Mouse (Mus musculus) liver, embryonic 14.5 days (tissue): ENCODE measurements around the gene Psmb3. TPM values are rescaled to one million over a fixed set of nuclear protein-coding genes. Genes with fewer than 3 reads are reported as not detected.

Source experiments
- ATAC-seq: fragments of 200-750 bp; cut with Nextera tagmentation; 2 replicates; pipeline ENCODE4 v1.8.0; 2017; ENCODE audit warnings: moderate number of reproducible peaks, mild to moderate bottlenecking, moderate library complexity; ENCODE audit not compliant: insufficient read depth
- DNase-seq, 3 experiments: peaks; one replicate each; pipeline ENCODE4 v3.0.0-alpha.2; 2012 to 2013; ENCODE audit warnings: low read depth in 3 of 3, low spot score in 3 of 3
- H3K27ac ChIP-seq: fragments of 300-500 bp; sonication (generic); 2 replicates; pipeline ENCODE4 v1.5.1; 2014; ENCODE audit warnings: moderate library complexity, mild to moderate bottlenecking, control low read depth, inconsistent platforms
- H3K27me3 ChIP-seq: fragments of 300-500 bp; sonication (generic); 2 replicates; pipeline ENCODE4 v1.6.1; 2014; ENCODE audit warnings: mild to moderate bottlenecking, low read length, moderate library complexity; ENCODE audit not compliant: control insufficient read depth, insufficient read depth
- H3K36me3 ChIP-seq: fragments of 300-500 bp; sonication (generic); replicated peaks from 2 replicates; pipeline ENCODE4 v1.6.1; 2014; ENCODE audit warnings: low read depth; ENCODE audit not compliant: control insufficient read depth, insufficient read depth
- H3K4me1 ChIP-seq, 2 experiments: fragments of 200-500 bp in 1 of 2; fragments of 300-500 bp in 1 of 2; sonication (generic) in 1 of 2; replicated peaks; 2 replicates each; pipeline ENCODE4 v1.6.1; 2012 to 2014; ENCODE audit warnings: antibody characterized with exemption in 1 of 2, inconsistent platforms in 1 of 2, low read length in 1 of 2; ENCODE audit not compliant: control insufficient read depth in 2 of 2, insufficient read depth in 2 of 2
- H3K4me2 ChIP-seq: fragments of 300-500 bp; sonication (generic); 2 replicates; pipeline ENCODE4 v1.6.1; 2014; ENCODE audit warnings: low read depth, mild to moderate bottlenecking, control low read depth, moderate library complexity
- H3K4me3 ChIP-seq, 2 experiments: fragments of 200-500 bp in 1 of 2; fragments of 300-500 bp in 1 of 2; sonication (generic) in 1 of 2; 2 replicates each; pipeline ENCODE4 v1.5.1; 2012 to 2014; ENCODE audit warnings: low read depth in 2 of 2, low read length in 2 of 2, mild to moderate bottlenecking in 2 of 2, control low read depth in 1 of 2, inconsistent platforms in 1 of 2, moderate library complexity in 1 of 2; ENCODE audit not compliant: insufficient read depth in 1 of 2
- H3K9ac ChIP-seq: fragments of 300-500 bp; sonication (generic); replicated peaks from 2 replicates; pipeline ENCODE4 v1.6.1; 2014; ENCODE audit warnings: mild to moderate bottlenecking, control low read depth, moderate library complexity
- H3K9me3 ChIP-seq: fragments of 300-500 bp; sonication (generic); 2 replicates; pipeline ENCODE4 v1.6.1; 2016; ENCODE audit warnings: low read length, mixed read lengths; ENCODE audit not compliant: control insufficient read depth
- CTCF ChIP-seq: IDR thresholded peaks from 2 replicates; pipeline ENCODE4 v1.5.1; 2016; ENCODE audit warnings: antibody characterized with exemption, low read depth, control low read depth
- EP300 ChIP-seq: IDR thresholded peaks from 2 replicates; pipeline ENCODE4 v1.6.1; 2016; ENCODE audit warnings: antibody characterized with exemption, low read depth
- WGBS: fragments of 180-500 bp; shearing (Covaris S2); extraction: QIAGEN DNeasy Blood & Tissue Kit; methylation state at CpG from one replicate; pipeline ENCODE4 v1.1.7; 2014; ENCODE audit not compliant: insufficient replicate concordance; 5-methylcytosine and 5-hydroxymethylcytosine counted together
- polyA plus RNA-seq, 2 experiments: library from polyadenylated mRNA; depleted of rRNA in 1 of 2; stranded (reverse) in 1 of 2; unstranded in 1 of 2; fragments of >200 nt; fragmentation: Nextera tagmentation in 1 of 2; extraction: Ambion mirVana in 1 of 2; gene quantifications; 2 replicates each; pipeline versions ENCODE4 v1.2.1 to v1.2.3; 2012 to 2014

Psmb3 gene
- polyA plus RNA-seq, 2 experiments, result 197 to 330 TPM

- Histone ChIP-seq H3K27me3 (peaks cover 44% of the 10 kb centered on the region), H3K9me3 (no peaks in the 10 kb centered on the region), H3K4me1 (peaks cover under 1 to 13% of the 10 kb centered on the region in 2 experiments; a peak in 2 of 4 replicates), H3K36me3 (no peaks in the 10 kb centered on the region), H3K4me3 (peak overlapping the region; percentile 49 to 57), H3K27ac (no peak overlapping the region), H3K4me2 (peak overlapping the region; percentile 76), H3K9ac (peak overlapping the region; percentile 36; the same call in 1 of the 2 replicates)
- DNase-seq, result no peak
- under 1% methylated on average over 63 of the region's 63 CpGs for WGBS
- TF ChIP-seq EP300 (no peak), CTCF (peak; percentile 29)
- no peak for ATAC-seq
These were observed 4.2 kb upstream of the Psmb3 start for GRCm38 (mm10) chr11:97698741-97699611.

DNA sequence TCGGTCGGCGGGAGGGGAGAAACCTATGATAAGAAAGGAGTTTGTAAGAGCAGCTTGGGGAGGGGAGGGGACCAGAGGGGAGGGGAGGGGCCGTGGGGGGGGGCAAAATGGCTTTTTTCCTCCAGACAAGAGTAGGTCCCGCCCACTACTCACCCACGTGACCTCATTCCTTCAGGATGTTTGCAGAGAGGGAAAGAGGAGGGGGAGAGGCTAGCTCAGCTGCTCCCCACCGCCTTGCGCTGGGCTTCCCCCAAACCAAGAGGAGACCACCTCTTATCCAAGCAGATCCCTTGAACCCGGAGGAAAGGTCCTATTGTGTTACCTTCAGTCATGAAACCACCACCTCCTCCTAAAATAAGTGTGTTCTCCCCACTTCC is 3.6 kb upstream of the Psmb3 start:
- peaks cover 3 to 18% of the 10 kb centered on the region in 2 experiments; a peak in 2 of 4 replicates for H3K4me1 ChIP-seq
- TF ChIP-seq EP300, result no peak
- TF ChIP-seq CTCF, result no peak
- H3K4me3 ChIP-seq, result peak overlapping the region; percentile 49 to 57
- peak overlapping the region; percentile 76 for H3K4me2 ChIP-seq
- DNase-seq, result no peak
- ATAC-seq, result no peak
- 0% methylated on average over 9 of the region's 9 CpGs for WGBS
- peaks cover 44% of the 10 kb centered on the region for H3K27me3 ChIP-seq
- no peaks in the 10 kb centered on the region for H3K36me3 ChIP-seq
- no peak overlapping the region for H3K9ac ChIP-seq
- no peak overlapping the region for H3K27ac ChIP-seq
- H3K9me3 ChIP-seq, result no peaks in the 10 kb centered on the region

GRCm38 (mm10) chr11:97700003-97700745 is 3.0 kb upstream of the Psmb3 start, which contains the start of gene Pcgf2:
Gene Pcgf2 (minus strand): TSS chr11:97700497.
- H3K4me2 ChIP-seq, result peak within 1 kb of the TSS; percentile 76
- H3K36me3 ChIP-seq, result no peaks in the 10 kb centered on the region
- H3K27ac ChIP-seq, result no peak within 1 kb of the TSS
- peak within 1 kb of the TSS; percentile 49 to 57 for H3K4me3 ChIP-seq
- no peak for DNase-seq
- WGBS, result under 1% methylated on average over 76 of the region's 85 CpGs
- H3K9ac ChIP-seq, result no peak within 1 kb of the TSS
- ATAC-seq, result no peak
- peaks cover 44% of the 10 kb centered on the region for H3K27me3 ChIP-seq
- H3K4me1 ChIP-seq, result peaks cover 3 to 20% of the 10 kb centered on the region in 2 experiments; a peak in 2 of 4 replicates
- no peaks in the 10 kb centered on the region for H3K9me3 ChIP-seq
- TF ChIP-seq EP300, result no peak
- no peak for TF ChIP-seq CTCF

- Histone ChIP-seq H3K27me3 (peaks cover 44% of the 10 kb centered on the region), H3K36me3 (no peaks in the 10 kb centered on the region), H3K9ac (no peak overlapping the region), H3K4me1 (peaks cover 3 to 20% of the 10 kb centered on the region in 2 experiments; a peak in 2 of 4 replicates), H3K4me3 (peak overlapping the region; percentile 49 to 57), H3K4me2 (peak overlapping the region; percentile 76), H3K9me3 (no peaks in the 10 kb centered on the region), H3K27ac (no peak overlapping the region)
- WGBS, result 18% methylated on average over 30 of the region's 30 CpGs
- no peak for TF ChIP-seq CTCF
- TF ChIP-seq EP300, result no peak
- DNase-seq (no peak), ATAC-seq (no peak)
These were observed 2.2 kb upstream of the Psmb3 start for GRCm38 (mm10) chr11:97700746-97701580.
